Mouse (Mus musculus) heart, embryonic 12.5 days (tissue): ENCODE data around the gene Fosb. TPM values are rescaled to one million over a fixed set of nuclear protein-coding genes. Genes with fewer than 3 reads are reported as not detected.

Experiments used
- ATAC-seq: fragments of 200-750 bp; cut with Nextera tagmentation; 2 replicates; pipeline ENCODE4 v1.8.0; 2017; ENCODE audit warnings: moderate TSS enrichment, moderate library complexity; ENCODE audit not compliant: insufficient number of reproducible peaks, low FRiP score
- H3K27ac ChIP-seq: fragments of 300-500 bp; sonication (generic); 2 replicates; pipeline ENCODE4 v1.5.1; 2016; ENCODE audit warnings: mild to moderate bottlenecking, moderate library complexity; ENCODE audit not compliant: poor library complexity, severe bottlenecking
- H3K27me3 ChIP-seq: fragments of 300-500 bp; sonication (generic); replicated peaks from 2 replicates; pipeline ENCODE4 v1.6.1; 2016; ENCODE audit warnings: mild to moderate bottlenecking, moderate library complexity
- H3K36me3 ChIP-seq: fragments of 300-500 bp; sonication (generic); 2 replicates; pipeline ENCODE4 v1.6.1; 2016; ENCODE audit warnings: mild to moderate bottlenecking, moderate library complexity
- H3K4me1 ChIP-seq: fragments of 300-500 bp; sonication (generic); replicated peaks from 2 replicates; pipeline ENCODE4 v1.6.1; 2016; ENCODE audit warnings: mild to moderate bottlenecking
- H3K4me2 ChIP-seq: fragments of 300-500 bp; sonication (generic); 2 replicates; pipeline ENCODE4 v1.6.1; 2016; ENCODE audit warnings: mild to moderate bottlenecking, moderate library complexity
- H3K4me3 ChIP-seq: fragments of 300-500 bp; sonication (generic); 2 replicates; pipeline ENCODE4 v1.5.1; 2016; ENCODE audit warnings: mild to moderate bottlenecking
- H3K9ac ChIP-seq: fragments of 300-500 bp; sonication (generic); 2 replicates; pipeline ENCODE4 v1.6.1; 2016; ENCODE audit warnings: mild to moderate bottlenecking, moderate library complexity
- H3K9me3 ChIP-seq: fragments of 300-500 bp; sonication (generic); replicated peaks from 2 replicates; pipeline ENCODE4 v1.6.1; 2016; ENCODE audit warnings: mild to moderate bottlenecking, moderate library complexity
- WGBS: fragments of 180-500 bp; shearing (Covaris S2); methylation state at CpG from one replicate; pipeline ENCODE4 v1.1.7; 2016; 5-methylcytosine and 5-hydroxymethylcytosine counted together
- polyA plus RNA-seq: library from polyadenylated mRNA; unstranded; fragments of >200 nt; fragmentation: Nextera tagmentation; extraction: Ambion mirVana; gene quantifications from 2 replicates; pipeline ENCODE4 v1.2.1, GENCODE M21; 2016

Fosb gene
- 0.37 and 0.55 TPM in 2 replicates for polyA plus RNA-seq

- Histone ChIP-seq H3K4me2 (peak within 1 kb of the TSS; percentile 100), H3K4me1 (peaks cover 17% of the 10 kb centered on the region), H3K27me3 (peaks cover 30% of the 10 kb centered on the region), H3K9ac (peak within 1 kb of the TSS; percentile 67), H3K4me3 (peak within 1 kb of the TSS; percentile 73), H3K36me3 (no peaks in the 10 kb centered on the region), H3K9me3 (no peaks in the 10 kb centered on the region), H3K27ac (peak within 1 kb of the TSS; percentile 60; the same call in 1 of the 2 replicates)
- ATAC-seq, result peak; percentile 86
- under 1% methylated on average over 49 of the region's 49 CpGs for WGBS
Measured at GRCm38 (mm10) chr7:19309884-19310641, at the start of gene Fosb. Fosb (minus strand) TSS chr7:19310051.

- H3K36me3 ChIP-seq, result peaks cover 35% of the 10 kb centered on the region
- ATAC-seq, result peak; percentile 68
- H3K9me3 ChIP-seq, result no peaks in the 10 kb centered on the region
- H3K27me3 ChIP-seq, result no peaks in the 10 kb centered on the region
- H3K4me2 ChIP-seq, result peak within 1 kb of the TSS; percentile 88
- H3K4me1 ChIP-seq, result peaks cover 45% of the 10 kb centered on the region
- under 1% methylated on average over 31 of the region's 31 CpGs for whole genome bisulfite sequencing
- peak within 1 kb of the TSS; percentile 70 for H3K27ac ChIP-seq
- peak within 1 kb of the TSS; percentile 89 for H3K4me3 ChIP-seq
- H3K9ac ChIP-seq, result peak within 1 kb of the TSS; percentile 85
Measured at GRCm38 (mm10) chr7:19359299-19359891, 49.5 kb upstream of the Fosb start, which contains the start of the genes Cd3eap and Ppp1r13l. Cd3eap (minus strand) TSS chr7:19359483. Ppp1r13l (plus strand) TSS chr7:19359749.

GRCm38 (mm10) chr7:19358634-19359033 is 48.8 kb upstream of the Fosb start:
- no peaks in the 10 kb centered on the region for H3K9me3 ChIP-seq
- peaks cover 38% of the 10 kb centered on the region for H3K4me1 ChIP-seq
- ATAC-seq, result no peak
- H3K36me3 ChIP-seq, result peaks cover 42% of the 10 kb centered on the region
- no peak overlapping the region for H3K27ac ChIP-seq
- H3K4me2 ChIP-seq, result peak overlapping the region; percentile 88
- peak overlapping the region; percentile 85 for H3K9ac ChIP-seq
- no peaks in the 10 kb centered on the region for H3K27me3 ChIP-seq
- peak overlapping the region; percentile 89 for H3K4me3 ChIP-seq
- WGBS, result 18% methylated on average over 13 of the region's 13 CpGs

- H3K9ac ChIP-seq, result peak overlapping the region; percentile 85
- no peak for ATAC-seq
- no peaks in the 10 kb centered on the region for H3K27me3 ChIP-seq
- H3K4me1 ChIP-seq, result peaks cover 28% of the 10 kb centered on the region
- WGBS, result 87% methylated on average over 25 of the region's 25 CpGs
- H3K9me3 ChIP-seq, result no peaks in the 10 kb centered on the region
- no peak overlapping the region for H3K27ac ChIP-seq
- peak overlapping the region; percentile 89 for H3K4me3 ChIP-seq
- H3K36me3 ChIP-seq, result peaks cover 51% of the 10 kb centered on the region
- peak overlapping the region; percentile 88 for H3K4me2 ChIP-seq
Measured at GRCm38 (mm10) chr7:19357381-19358375, 47.8 kb upstream of the Fosb start.

GRCm38 (mm10) chr7:19356311-19356710 is 46.5 kb upstream of the Fosb start:
- no peak overlapping the region for H3K27ac ChIP-seq
- no peak overlapping the region for H3K9ac ChIP-seq
- no peak overlapping the region for H3K4me3 ChIP-seq
- no peak overlapping the region for H3K4me2 ChIP-seq
- H3K36me3 ChIP-seq, result peaks cover 62% of the 10 kb centered on the region
- no peaks in the 10 kb centered on the region for H3K27me3 ChIP-seq
- H3K9me3 ChIP-seq, result no peaks in the 10 kb centered on the region
- WGBS, result 78% methylated on average over 10 of the region's 10 CpGs
- peaks cover 18% of the 10 kb centered on the region for H3K4me1 ChIP-seq
- no peak for ATAC-seq

- ATAC-seq, result no peak
- H3K4me3 ChIP-seq, result no peak overlapping the region
- no peak overlapping the region for H3K4me2 ChIP-seq
- H3K27ac ChIP-seq, result no peak overlapping the region
- H3K4me1 ChIP-seq, result peaks cover 13% of the 10 kb centered on the region
- WGBS, result 85% methylated on average over 5 of the region's 5 CpGs
- H3K9me3 ChIP-seq, result no peaks in the 10 kb centered on the region
- no peaks in the 10 kb centered on the region for H3K27me3 ChIP-seq
- no peak overlapping the region for H3K9ac ChIP-seq
- H3K36me3 ChIP-seq, result peaks cover 73% of the 10 kb centered on the region
Measured at GRCm38 (mm10) chr7:19354991-19355390, 45.1 kb upstream of the Fosb start.

- H3K27me3 ChIP-seq, result no peaks in the 10 kb centered on the region
- peaks cover 73% of the 10 kb centered on the region for H3K36me3 ChIP-seq
- no peaks in the 10 kb centered on the region for H3K9me3 ChIP-seq
- no peak overlapping the region for H3K27ac ChIP-seq
- ATAC-seq, result no peak
- no peak overlapping the region for H3K4me3 ChIP-seq
- 94% methylated on average over 8 of the region's 8 CpGs for WGBS
- H3K4me1 ChIP-seq, result peaks cover 13% of the 10 kb centered on the region
- no peak overlapping the region for H3K9ac ChIP-seq
- H3K4me2 ChIP-seq, result no peak overlapping the region
Measured at GRCm38 (mm10) chr7:19350221-19350620, 40.4 kb upstream of the Fosb start.

GRCm38 (mm10) chr7:19349188-19349915 is 39.5 kb upstream of the Fosb start:
- H3K9ac ChIP-seq, result no peak overlapping the region
- 72% methylated on average over 13 of the region's 13 CpGs for WGBS
- H3K36me3 ChIP-seq, result peaks cover 65% of the 10 kb centered on the region
- no peak for ATAC-seq
- H3K9me3 ChIP-seq, result no peaks in the 10 kb centered on the region
- no peaks in the 10 kb centered on the region for H3K27me3 ChIP-seq
- H3K27ac ChIP-seq, result no peak overlapping the region
- H3K4me1 ChIP-seq, result peaks cover 16% of the 10 kb centered on the region
- H3K4me2 ChIP-seq, result no peak overlapping the region
- no peak overlapping the region for H3K4me3 ChIP-seq

- H3K27me3 ChIP-seq, result no peaks in the 10 kb centered on the region
- 0% methylated on average over 31 of the region's 31 CpGs for WGBS
- no peaks in the 10 kb centered on the region for H3K9me3 ChIP-seq
- peaks cover 42% of the 10 kb centered on the region for H3K4me1 ChIP-seq
- H3K27ac ChIP-seq, result peak overlapping the region; percentile 72; the same call in 1 of the 2 replicates
- H3K4me2 ChIP-seq, result peak overlapping the region; percentile 86
- peak; percentile 95 for ATAC-seq
- peak overlapping the region; percentile 73 for H3K9ac ChIP-seq
- peaks cover 27% of the 10 kb centered on the region for H3K36me3 ChIP-seq
- peak overlapping the region; percentile 65 for H3K4me3 ChIP-seq
Measured at GRCm38 (mm10) chr7:19344938-19345471, 35.2 kb upstream of the Fosb start.

GRCm38 (mm10) chr7:19344237-19344847 is 34.5 kb upstream of the Fosb start, which contains the start of gene Ercc1:
Ercc1 (plus strand) TSS chr7:19344778.
- H3K9me3 ChIP-seq, result no peaks in the 10 kb centered on the region
- WGBS, result 25% methylated on average over 11 of the region's 12 CpGs
- no peak for ATAC-seq

More at GRCm38 (mm10) chr7:19344237-19344847, 34.5 kb upstream of the Fosb start, which contains the start of gene Ercc1:
- H3K9ac ChIP-seq, result peak within 1 kb of the TSS; percentile 73
- peak within 1 kb of the TSS; percentile 72; the same call in 1 of the 2 replicates for H3K27ac ChIP-seq
- H3K4me2 ChIP-seq, result peak within 1 kb of the TSS; percentile 86
- no peaks in the 10 kb centered on the region for H3K27me3 ChIP-seq
- peak within 1 kb of the TSS; percentile 65 for H3K4me3 ChIP-seq
- H3K36me3 ChIP-seq, result peaks cover 21% of the 10 kb centered on the region
- peaks cover 47% of the 10 kb centered on the region for H3K4me1 ChIP-seq
